Mouse (Mus musculus): Measurements from ENCODE around the gene Usp7. TPM values are rescaled to one million over a fixed set of nuclear protein-coding genes. Genes with fewer than 3 reads are reported as not detected.

Usp7 gene
- polyA plus RNA-seq, 1 experiment, result 94.8 TPM

DNA sequence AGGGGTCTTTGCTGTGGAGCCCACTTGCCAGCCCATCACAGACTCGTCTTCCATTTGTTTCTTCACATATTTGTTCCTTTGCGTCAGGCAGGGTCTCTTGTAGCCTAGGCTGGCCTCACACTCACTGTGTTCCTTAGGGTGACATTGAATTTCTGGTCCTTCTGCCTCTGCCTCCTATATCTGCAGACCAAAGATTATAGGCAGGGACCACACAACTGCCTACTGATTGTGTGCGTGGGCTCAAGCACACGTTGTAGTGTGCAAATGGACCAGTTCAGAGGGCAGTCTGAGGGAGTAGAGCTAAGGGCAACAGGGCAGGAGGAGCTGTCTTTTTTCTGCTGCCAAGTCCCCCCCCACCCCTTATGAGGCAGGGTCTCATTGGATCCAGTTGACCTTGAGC lies 24.0 kb downstream of the Usp7 start:
- peaks cover 3% of the 10 kb centered on the region for H3K4me1 ChIP-seq (replicated peaks; ENCODE audit: control insufficient read depth, insufficient read depth, low read length)
- no peak for DNase-seq
- no peak overlapping the region for H3K27ac ChIP-seq (ENCODE audit: control insufficient read depth, insufficient read depth, low read length)
- WGBS, result 91% methylated on average over 4 of the region's 4 CpGs
- no peaks in the 10 kb centered on the region for H3K27me3 ChIP-seq (ENCODE audit: control insufficient read depth, insufficient read depth, low read length)
- H3K36me3 ChIP-seq (ENCODE audit: control insufficient read depth, insufficient read depth, low read length), result no peaks in the 10 kb centered on the region
- no peak overlapping the region for H3K4me3 ChIP-seq (ENCODE audit: control insufficient read depth, insufficient read depth, low read length)
- no peak for TF ChIP-seq POLR2A (IDR thresholded peaks at IDR 0.05; ENCODE audit: control insufficient read depth, extremely low read depth, insufficient read depth, low read length, poor library complexity)
- TF ChIP-seq CTCF (IDR thresholded peaks at IDR 0.05; ENCODE audit: borderline replicate concordance, control insufficient read depth, extremely low read depth, insufficient read depth, low read length, poor library complexity), result no peak

DNA sequence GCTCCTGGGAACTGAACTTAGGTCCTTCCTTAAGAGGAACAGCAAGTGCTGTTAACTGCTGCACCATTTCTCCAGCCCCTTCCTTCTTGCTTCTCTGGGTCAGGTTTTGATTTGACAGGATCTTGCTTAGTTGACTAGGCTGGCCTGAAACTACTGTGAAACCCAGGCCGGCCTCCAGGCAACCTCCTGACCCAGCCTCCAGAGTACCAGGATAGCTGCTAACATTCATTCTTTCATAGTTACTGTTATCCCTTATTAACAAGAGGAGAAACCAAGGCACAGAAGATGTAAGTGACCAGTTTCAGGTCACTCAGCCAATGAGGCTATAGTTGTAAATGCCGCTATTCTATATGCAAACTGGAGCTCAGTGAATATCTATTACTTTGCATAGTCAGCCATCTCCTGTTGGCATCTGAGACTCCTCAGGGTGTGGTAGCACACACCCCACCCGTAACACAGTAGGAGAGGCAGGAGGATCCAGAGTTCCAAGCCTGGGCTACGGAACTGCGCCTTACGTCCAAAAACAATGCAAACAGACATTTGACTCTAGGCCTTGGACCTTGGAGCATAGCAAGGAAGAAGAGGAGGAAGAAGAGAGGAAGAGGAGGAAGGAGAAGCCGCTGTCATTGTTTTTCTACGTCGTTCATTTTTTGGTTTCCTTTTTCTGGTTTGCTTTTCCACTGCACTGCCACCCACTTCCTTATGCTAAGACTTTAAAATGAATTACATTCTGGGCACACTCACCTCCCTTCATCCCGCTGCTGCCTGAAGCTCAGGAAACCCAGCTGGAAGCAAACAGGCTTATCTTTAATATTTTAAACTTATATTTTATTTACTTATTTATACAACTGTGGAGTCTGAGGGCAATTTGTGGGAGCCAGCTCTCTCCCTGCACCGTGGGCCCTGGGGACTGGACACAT lies 24.7 kb downstream of the Usp7 start:
- Histone ChIP-seq H3K4me1 (replicated peaks; ENCODE audit: control insufficient read depth, insufficient read depth, low read length) (peaks cover 3% of the 10 kb centered on the region), H3K4me3 (ENCODE audit: control insufficient read depth, insufficient read depth, low read length) (no peak overlapping the region), H3K27ac (ENCODE audit: control insufficient read depth, insufficient read depth, low read length) (no peak overlapping the region), H3K36me3 (ENCODE audit: control insufficient read depth, insufficient read depth, low read length) (no peaks in the 10 kb centered on the region), H3K27me3 (ENCODE audit: control insufficient read depth, insufficient read depth, low read length) (no peaks in the 10 kb centered on the region)
- 83% methylated on average over 11 of the region's 11 CpGs for WGBS
- TF ChIP-seq POLR2A (IDR thresholded peaks at IDR 0.05; ENCODE audit: control insufficient read depth, extremely low read depth, insufficient read depth, low read length, poor library complexity) (no peak), CTCF (IDR thresholded peaks at IDR 0.05; ENCODE audit: borderline replicate concordance, control insufficient read depth, extremely low read depth, insufficient read depth, low read length, poor library complexity) (no peak)
- no peak for DNase-seq

DNA sequence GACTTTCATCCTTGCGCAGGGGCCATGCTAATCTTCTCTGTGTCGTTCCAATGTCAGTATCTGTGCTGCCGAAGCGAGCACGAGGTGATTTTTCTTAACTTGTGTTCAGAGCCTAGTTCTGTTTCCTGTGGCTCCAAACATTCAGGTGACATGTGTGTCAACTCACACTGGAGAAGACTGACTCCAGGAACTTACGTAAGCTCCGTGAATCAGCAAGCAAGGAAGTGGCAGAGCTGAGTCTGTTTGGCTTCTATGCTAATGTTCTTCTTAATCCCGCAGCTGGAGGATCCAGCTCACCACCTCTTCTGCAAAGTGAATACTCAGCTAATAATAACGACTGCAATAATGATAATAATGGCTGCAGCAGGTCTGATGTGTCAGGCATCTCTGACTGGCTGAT lies 25.9 kb downstream of the Usp7 start:
- Histone ChIP-seq H3K36me3 (ENCODE audit: control insufficient read depth, insufficient read depth, low read length) (no peaks in the 10 kb centered on the region), H3K4me3 (ENCODE audit: control insufficient read depth, insufficient read depth, low read length) (no peak overlapping the region), H3K27me3 (ENCODE audit: control insufficient read depth, insufficient read depth, low read length) (no peaks in the 10 kb centered on the region), H3K4me1 (replicated peaks; ENCODE audit: control insufficient read depth, insufficient read depth, low read length) (peaks cover 3% of the 10 kb centered on the region), H3K27ac (ENCODE audit: control insufficient read depth, insufficient read depth, low read length) (no peak overlapping the region)
- WGBS, result 42% methylated on average over 9 of the region's 9 CpGs
- DNase-seq, result no peak
- no peak for TF ChIP-seq POLR2A (IDR thresholded peaks at IDR 0.05; ENCODE audit: control insufficient read depth, extremely low read depth, insufficient read depth, low read length, poor library complexity)
- TF ChIP-seq CTCF (IDR thresholded peaks at IDR 0.05; ENCODE audit: borderline replicate concordance, control insufficient read depth, extremely low read depth, insufficient read depth, low read length, poor library complexity), result no peak

DNA sequence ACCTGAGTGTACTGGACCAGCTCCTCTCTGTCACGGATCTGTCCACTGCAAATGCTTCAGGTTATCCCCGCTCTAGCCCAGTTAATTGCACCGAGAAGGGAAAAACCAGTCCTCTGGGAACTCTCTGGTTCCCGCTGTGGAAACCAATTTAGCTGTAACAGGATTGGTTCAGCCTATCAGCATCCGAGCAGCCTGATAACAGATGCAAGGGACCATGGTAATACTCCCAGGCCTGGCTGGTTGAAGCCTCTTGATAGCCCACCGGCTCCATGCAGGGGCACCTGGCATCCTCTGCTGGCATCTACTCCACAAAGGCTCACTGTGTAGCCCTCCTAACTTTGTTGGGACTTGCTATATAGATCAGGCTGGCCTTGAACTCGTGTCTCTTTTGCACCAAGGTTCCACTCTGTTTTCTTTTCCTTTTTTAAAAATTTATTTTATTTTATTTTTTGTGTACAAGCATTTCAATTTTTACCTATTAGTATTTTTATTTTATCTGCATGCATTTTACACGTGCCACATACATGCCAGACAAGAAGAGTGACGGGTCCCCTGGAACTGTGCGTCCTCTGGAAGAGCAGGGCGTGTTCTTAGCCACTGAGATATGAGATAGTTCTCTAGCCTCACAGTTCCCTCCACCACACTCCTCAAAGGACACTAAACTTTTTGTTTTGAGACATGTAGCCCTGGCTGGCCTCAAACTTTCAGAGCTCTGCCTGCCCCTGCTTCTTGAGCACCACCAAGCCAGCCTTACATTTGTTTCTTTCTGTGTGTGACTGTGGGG lies 27.8 kb downstream of the Usp7 start:
- TF ChIP-seq POLR2A (IDR thresholded peaks at IDR 0.05; ENCODE audit: control insufficient read depth, extremely low read depth, insufficient read depth, low read length, poor library complexity) (no peak), CTCF (IDR thresholded peaks at IDR 0.05; ENCODE audit: borderline replicate concordance, control insufficient read depth, extremely low read depth, insufficient read depth, low read length, poor library complexity) (no peak)
- Histone ChIP-seq H3K4me1 (replicated peaks; ENCODE audit: control insufficient read depth, insufficient read depth, low read length) (peaks cover 3% of the 10 kb centered on the region), H3K4me3 (ENCODE audit: control insufficient read depth, insufficient read depth, low read length) (no peak overlapping the region), H3K36me3 (ENCODE audit: control insufficient read depth, insufficient read depth, low read length) (no peaks in the 10 kb centered on the region), H3K27ac (ENCODE audit: control insufficient read depth, insufficient read depth, low read length) (no peak overlapping the region), H3K27me3 (ENCODE audit: control insufficient read depth, insufficient read depth, low read length) (no peaks in the 10 kb centered on the region)
- 94% methylated on average over 11 of the region's 11 CpGs for WGBS
- no peak for DNase-seq

DNA sequence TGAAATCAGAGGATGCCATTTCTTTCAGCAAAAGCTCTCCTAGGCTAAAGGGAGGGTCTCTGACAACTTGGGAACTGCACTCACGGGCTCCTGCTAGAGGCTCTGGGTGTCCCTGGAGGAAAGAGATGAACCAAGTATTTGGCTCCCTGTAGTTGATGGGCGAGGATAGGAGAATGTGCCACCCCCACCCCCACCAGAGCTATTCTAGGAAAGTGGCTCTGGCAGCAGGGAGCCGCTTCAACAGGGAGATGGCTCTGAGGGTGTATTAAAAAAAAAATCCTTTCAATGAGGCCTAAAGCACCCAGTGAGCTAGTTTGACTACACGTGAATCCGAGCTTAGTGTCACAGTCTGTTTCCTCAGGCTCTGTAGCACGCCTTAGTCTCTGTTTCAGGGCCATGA lies 29.1 kb downstream of the Usp7 start:
- no peak for TF ChIP-seq POLR2A (IDR thresholded peaks at IDR 0.05; ENCODE audit: control insufficient read depth, extremely low read depth, insufficient read depth, low read length, poor library complexity)
- no peak for TF ChIP-seq CTCF (IDR thresholded peaks at IDR 0.05; ENCODE audit: borderline replicate concordance, control insufficient read depth, extremely low read depth, insufficient read depth, low read length, poor library complexity)
- Histone ChIP-seq H3K27me3 (ENCODE audit: control insufficient read depth, insufficient read depth, low read length) (no peaks in the 10 kb centered on the region), H3K36me3 (ENCODE audit: control insufficient read depth, insufficient read depth, low read length) (no peaks in the 10 kb centered on the region), H3K4me1 (replicated peaks; ENCODE audit: control insufficient read depth, insufficient read depth, low read length) (no peaks in the 10 kb centered on the region), H3K4me3 (ENCODE audit: control insufficient read depth, insufficient read depth, low read length) (no peak overlapping the region), H3K27ac (ENCODE audit: control insufficient read depth, insufficient read depth, low read length) (no peak overlapping the region)
- no peak for DNase-seq
- WGBS, result 94% methylated on average over 6 of the region's 6 CpGs

GRCm38 (mm10) chr16:8761894-8762293 lies 30.2 kb downstream of the Usp7 start:
- no peaks in the 10 kb centered on the region for H3K36me3 ChIP-seq (ENCODE audit: control insufficient read depth, insufficient read depth, low read length)
- WGBS, result 95% methylated on average over 2 of the region's 2 CpGs
- no peaks in the 10 kb centered on the region for H3K4me1 ChIP-seq (replicated peaks; ENCODE audit: control insufficient read depth, insufficient read depth, low read length)
- TF ChIP-seq POLR2A (IDR thresholded peaks at IDR 0.05; ENCODE audit: control insufficient read depth, extremely low read depth, insufficient read depth, low read length, poor library complexity) (no peak), CTCF (IDR thresholded peaks at IDR 0.05; ENCODE audit: borderline replicate concordance, control insufficient read depth, extremely low read depth, insufficient read depth, low read length, poor library complexity) (no peak)
- H3K4me3 ChIP-seq (ENCODE audit: control insufficient read depth, insufficient read depth, low read length), result no peak overlapping the region
- no peak overlapping the region for H3K27ac ChIP-seq (ENCODE audit: control insufficient read depth, insufficient read depth, low read length)
- DNase-seq, result no peak
- H3K27me3 ChIP-seq (ENCODE audit: control insufficient read depth, insufficient read depth, low read length), result no peaks in the 10 kb centered on the region
